Mouse (Mus musculus) heart, postnatal 4 days (tissue): ENCODE data around the gene Gstt3. TPM values are rescaled to one million over a fixed set of nuclear protein-coding genes. Genes with fewer than 3 reads are reported as not detected.

Experiments used
- total RNA-seq, 2 experiments: library from RNA; stranded (reverse); gene quantifications; 2 replicates each; pipeline ENCODE4 v1.2.3; 2021

Gene Gstt3
- total RNA-seq, 2 experiments from 2014 or later = 1.2 to 1.3 TPM

Other genes starting within 250 kb of the Gstt3 start
- gene Lrrc75b, start 221.1 kb downstream of the Gstt3 start, total RNA-seq = 1 to 10 TPM; 1.5 TPM
- gene Ggt1, start 219.8 kb downstream of the Gstt3 start, total RNA-seq = under 1 TPM in 1 of 2 experiments, not detected in 1; 0.38 TPM
- gene Ggt5, start 192.1 kb downstream of the Gstt3 start, total RNA-seq = 1 to 10 TPM; 8.4 to 9.3 TPM
- 1 to 10 TPM; 4.7 to 4.9 TPM for gene Susd2, start 137.4 kb downstream of the Gstt3 start, total RNA-seq
- gene Cabin1, start 17.1 kb downstream of the Gstt3 start, total RNA-seq = 10 to 100 TPM; 35.8 to 37.1 TPM
- 10 to 100 TPM; 33.2 to 36.8 TPM for gene Ddt, start 8.0 kb downstream of the Gstt3 start, total RNA-seq
- gene Gm20441, start 460 bp downstream of the Gstt3 start, total RNA-seq = not detected
- 1 to 10 TPM; 3.5 to 4.4 TPM for gene Gstt1, start 17.2 kb upstream of the Gstt3 start, total RNA-seq
- not detected for gene Gstt4, start 41.1 kb upstream of the Gstt3 start, total RNA-seq
- 1 to 10 TPM; 8.7 to 9.6 TPM for gene Gstt2, start 56.0 kb upstream of the Gstt3 start, total RNA-seq
- gene Mif, start 78.8 kb upstream of the Gstt3 start, total RNA-seq = 100 to 1,000 TPM; 422 to 490 TPM
- gene Derl3, start 112.0 kb upstream of the Gstt3 start, total RNA-seq = under 1 TPM in 1 of 2 experiments, not detected in 1; 0.21 TPM
- gene Smarcb1, start 140.2 kb upstream of the Gstt3 start, total RNA-seq = 10 to 100 TPM; 54.2 to 56.5 TPM
- 100 to 1,000 TPM; 882 to 898 TPM for gene Chchd10, start 151.7 kb upstream of the Gstt3 start, total RNA-seq
- 10 to 100 TPM in 1 of 2 experiments, 1 to 10 TPM in 1; 10.0 to 12.7 TPM for gene Mmp11, start 155.1 kb upstream of the Gstt3 start, total RNA-seq
- gene Gm867, start 159.3 kb upstream of the Gstt3 start, total RNA-seq = not detected
- not detected for gene Vpreb3, start 161.6 kb upstream of the Gstt3 start, total RNA-seq
- gene Gm5134, start 173.1 kb upstream of the Gstt3 start, total RNA-seq = not detected